Mouse (Mus musculus) urinary bladder, adult 18-20 months (tissue): Measurements from ENCODE around the gene Usp30.
A peak's percentile ranks its signal among the peaks of the same experiment; 100 is the strongest.

Experiments
- DNase-seq, 2 experiments: peaks; one replicate each; pipeline ENCODE4 v3.0.0; 2022; ENCODE audit warnings: low spot score in 2 of 2, mixed read lengths in 2 of 2

Usp30 gene

DNA sequence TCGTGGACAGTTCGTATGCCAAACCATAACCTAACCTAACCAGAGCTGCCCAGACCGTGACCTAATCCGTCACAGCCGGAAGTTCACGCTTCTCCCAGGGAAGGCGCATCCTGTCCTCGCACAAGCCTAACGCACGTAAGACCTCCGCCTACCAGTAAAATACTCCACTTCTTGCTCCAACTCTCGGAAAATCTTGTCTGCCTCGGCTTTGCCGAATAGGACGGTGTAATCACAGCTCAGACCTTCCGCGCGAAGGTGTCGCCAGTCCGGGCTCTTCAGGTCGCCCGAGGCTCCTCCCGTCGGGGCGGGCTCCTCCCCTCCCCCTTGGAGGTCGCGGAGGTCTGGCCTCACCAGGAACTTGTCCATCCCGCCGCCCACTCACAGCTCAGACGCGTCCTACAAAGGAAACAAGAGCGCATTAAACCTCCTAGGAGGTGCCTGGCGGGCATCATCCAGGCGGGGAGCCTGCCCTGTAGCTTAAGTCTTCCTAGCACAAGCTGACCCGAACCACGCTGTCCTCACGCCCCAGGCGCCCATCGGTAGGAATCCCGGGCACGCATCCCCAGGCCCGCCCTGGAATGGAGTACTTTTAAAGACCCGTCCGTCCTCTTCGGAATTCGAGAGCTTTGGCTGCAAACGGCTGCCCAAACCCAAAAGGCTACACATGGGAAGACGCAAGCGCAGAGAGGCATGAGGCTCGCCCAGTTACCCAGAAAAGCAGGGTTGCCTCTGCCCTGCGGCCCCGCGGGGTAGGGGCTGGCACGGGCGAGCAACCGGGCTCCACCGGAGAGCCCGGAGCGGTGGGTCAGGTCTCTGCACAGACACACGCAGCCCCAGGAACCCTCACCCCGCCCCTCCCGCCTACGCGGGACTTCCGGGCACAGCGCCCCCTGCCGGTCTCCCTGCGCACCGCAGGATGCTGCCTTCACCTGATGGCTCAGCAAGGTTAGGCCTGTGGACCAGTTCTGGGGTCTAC, 62.4 kb downstream of the Usp30 start, which contains the start of gene Alkbh2:
Alkbh2 (minus strand) TSS at position 845 of the 976 bp plus-strand sequence.
- peak; percentile 70 to 78 for DNase-seq

GRCm38 (mm10) chr5:114129550-114130210, 64.4 kb downstream of the Usp30 start:
- DNase-seq: no peak

DNA sequence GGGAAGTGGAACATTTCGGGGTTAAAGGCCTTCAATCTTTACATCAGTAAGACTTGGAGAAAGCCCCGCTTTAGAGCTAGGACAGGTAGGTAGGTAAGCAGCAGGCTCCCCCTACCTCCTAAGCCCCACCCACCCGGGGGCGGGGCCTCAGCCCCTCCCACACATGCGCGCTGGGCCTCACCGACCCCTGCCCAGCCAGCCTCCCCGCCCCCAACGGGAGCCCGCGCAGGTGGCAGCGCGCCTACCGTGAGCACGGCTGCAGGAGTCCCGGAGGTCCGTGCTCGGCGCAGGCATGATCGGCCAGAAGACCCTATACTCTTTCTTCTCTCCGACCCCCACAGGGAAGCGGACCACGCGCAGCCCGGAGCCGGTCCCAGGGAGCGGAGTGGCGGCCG, 64.9 kb downstream of the Usp30 start, which contains the start of gene Ung:
Ung (plus strand) TSS at position 176 of the 395 bp plus-strand sequence.
- no peak for DNase-seq

- peak; percentile 84 to 91 for DNase-seq
These were observed 65.6 kb downstream of the Usp30 start for GRCm38 (mm10) chr5:114130698-114131520.

DNA sequence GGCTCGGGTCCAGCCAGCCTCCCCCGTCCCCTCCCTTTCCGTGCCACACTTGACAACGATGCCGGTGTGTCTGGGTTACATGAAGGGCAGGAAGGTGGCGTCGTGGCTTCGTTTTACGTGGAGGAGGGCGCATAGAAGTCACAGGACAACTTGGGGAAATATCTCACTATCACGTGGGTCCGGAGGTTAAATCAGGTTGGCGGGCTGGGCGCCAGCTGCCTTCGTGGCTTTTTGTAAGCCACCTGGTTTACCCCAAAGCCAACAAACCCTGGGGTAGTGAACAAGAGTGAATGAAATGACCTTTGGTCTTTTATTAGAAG, 66.2 kb downstream of the Usp30 start:
- peak in 1 of 2 experiments; percentile 11 for DNase-seq

DNA sequence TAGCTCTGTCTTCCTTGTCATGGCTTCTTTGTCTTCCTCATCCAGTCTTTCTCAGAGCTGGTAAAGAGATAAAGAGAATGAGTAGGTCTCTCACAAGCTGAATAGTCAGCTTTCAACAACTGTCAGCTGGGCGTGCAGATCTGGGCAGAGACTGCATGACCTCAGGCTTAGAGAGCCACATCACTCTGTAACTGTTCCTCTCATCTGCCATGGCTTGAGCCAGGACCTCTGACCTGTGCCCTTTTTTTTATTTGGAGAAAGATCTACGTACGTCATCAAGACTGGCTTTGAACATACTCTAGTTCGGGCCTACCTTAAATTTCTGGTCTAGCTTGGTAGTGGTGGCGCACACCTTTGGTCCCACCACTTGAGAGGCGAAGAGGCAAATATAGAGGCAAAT, 67.6 kb downstream of the Usp30 start:
- DNase-seq: no peak

DNA sequence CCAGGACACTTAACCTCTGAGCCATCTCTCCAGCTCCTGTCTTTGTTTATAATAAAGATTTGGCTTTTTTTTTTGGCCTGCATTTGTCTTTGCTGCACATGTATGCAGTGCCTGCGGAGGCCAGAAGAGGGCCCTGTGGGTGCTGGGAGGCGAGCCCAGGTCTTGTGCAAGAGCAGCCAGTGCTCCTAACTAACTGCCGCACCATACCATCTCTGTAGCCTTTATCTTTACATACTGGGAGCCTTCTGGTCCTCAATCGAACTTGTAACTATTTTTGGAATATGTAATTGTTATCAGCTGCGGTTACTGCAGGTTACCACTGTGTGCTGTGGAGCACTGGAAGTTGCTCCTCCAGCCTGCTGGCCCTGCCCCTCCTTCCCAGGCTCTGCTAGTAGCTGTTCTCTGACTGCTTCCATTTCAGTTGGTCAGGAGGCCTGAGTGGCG, 68.9 kb downstream of the Usp30 start:
- peak; percentile 18 to 26 for DNase-seq

DNA sequence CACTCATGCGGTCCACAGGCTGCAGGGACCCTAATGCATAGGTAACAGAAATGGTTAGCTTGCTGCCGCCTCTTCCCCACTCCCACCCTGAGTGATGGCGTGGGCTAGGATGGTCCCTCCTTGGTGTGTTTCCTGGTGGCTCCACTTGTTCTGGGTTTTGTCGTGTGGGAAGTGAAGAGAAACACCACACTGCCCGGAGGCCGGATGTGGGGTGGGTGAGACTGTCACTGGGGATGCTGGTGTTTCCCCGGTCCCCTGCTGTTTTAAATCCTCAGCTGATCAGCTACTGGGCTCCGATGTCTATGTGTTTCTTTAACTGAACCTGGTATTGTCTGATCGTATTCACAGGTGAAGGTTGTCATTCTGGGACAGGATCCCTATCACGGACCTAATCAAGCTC, 70.3 kb downstream of the Usp30 start:
- DNase-seq: no peak

DNA sequence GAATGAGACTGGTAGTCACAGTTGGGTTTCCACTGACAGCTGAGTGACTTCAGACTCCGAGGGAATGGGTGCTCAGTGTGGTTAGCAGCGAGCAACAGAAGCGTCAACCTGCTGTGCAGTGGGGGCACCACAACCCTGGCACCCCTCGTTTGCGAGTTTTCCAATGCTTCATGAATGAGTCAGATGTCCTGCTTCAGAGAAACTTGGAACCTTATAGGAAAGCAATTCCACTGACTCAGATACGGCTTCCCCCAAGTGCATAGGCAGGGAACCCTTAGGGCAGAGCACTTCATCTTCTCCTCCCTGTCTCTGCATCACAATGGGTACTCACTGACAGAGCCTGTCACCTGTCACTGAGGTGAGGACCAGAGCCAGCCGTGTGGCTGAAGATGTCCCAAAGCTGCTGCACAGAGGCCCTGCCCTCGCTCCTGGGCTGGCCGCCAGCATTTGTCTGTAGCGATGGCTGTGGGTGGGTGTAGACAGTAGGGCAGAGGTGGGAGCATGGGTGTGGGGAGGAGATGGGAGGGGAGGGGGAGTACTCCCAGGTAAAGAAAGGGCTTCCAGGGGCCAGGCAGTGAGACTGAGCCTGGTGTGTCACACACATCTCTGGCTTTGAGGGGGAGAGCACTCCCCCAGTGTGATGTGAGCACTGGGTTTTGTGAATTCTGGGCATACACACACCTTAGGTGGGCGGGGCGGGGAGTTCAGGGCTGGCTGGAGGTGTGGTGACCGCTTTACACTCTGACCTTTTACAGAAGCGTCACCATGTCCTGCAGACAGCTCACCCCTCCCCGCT, 72.4 kb downstream of the Usp30 start:
- no peak for DNase-seq

DNA sequence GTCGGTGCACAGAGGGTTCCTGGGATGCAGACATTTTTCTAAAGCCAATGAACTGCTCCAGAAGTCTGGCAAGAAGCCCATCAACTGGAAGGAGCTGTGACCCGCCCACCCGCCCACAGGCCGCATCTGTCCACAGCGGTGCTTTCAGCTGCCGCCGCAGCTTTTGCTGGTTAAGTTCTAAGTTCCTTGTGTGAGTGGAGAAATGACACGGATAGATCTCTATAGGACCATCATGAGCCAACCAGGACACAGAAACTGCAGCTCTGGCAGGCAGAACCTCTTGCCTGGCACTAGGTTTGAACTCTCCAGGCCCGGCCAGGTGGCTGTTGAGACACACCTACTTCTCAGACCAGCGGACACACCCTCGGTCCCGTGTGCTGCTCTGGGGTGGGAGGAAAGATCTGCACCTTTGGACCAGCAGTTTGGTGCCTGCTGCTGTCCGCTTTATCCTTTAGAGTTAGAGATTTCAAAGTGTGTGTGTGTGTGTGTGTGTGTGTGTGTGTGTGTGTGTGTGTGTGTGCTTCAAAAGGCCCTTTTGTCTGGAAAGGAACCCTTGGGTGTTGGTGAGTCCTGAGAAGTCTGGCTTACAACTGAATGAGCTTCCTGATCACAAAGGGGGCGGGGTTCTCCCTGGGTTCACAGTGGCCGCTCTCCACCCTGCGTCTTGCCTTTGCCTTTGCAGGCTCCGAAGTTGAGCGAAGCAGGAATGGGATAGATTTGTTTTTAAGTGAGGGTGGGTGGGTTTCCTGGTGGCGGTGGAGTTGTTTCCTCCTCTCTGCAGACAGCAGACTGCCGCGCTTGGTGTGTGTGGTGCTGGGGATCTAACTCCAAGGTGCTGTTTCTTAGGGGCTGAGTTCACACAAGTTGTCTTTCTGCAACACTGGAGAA, 73.3 kb downstream of the Usp30 start:
- no peak for DNase-seq

DNA sequence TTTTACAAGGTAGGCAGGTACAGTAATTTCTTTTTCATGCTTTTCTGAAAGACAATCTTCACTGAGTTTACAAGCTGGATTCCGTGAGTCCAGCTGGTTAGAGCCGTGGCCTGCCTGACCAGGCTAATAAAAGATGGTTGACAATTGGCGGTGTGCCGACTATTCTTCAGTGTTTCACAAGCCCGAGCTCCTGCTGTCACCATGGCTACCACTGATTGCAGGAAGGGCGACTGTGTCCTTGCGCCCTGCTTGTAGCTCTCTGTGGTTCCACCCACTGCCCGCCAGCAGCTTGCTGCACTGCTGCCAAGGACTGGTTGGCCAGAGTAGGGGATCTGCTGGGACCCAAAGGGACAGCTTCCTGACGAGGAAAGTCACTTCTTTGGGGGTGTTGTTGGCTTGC, 73.9 kb downstream of the Usp30 start:
- DNase-seq: peak in 1 of 2 experiments; percentile 42

DNA sequence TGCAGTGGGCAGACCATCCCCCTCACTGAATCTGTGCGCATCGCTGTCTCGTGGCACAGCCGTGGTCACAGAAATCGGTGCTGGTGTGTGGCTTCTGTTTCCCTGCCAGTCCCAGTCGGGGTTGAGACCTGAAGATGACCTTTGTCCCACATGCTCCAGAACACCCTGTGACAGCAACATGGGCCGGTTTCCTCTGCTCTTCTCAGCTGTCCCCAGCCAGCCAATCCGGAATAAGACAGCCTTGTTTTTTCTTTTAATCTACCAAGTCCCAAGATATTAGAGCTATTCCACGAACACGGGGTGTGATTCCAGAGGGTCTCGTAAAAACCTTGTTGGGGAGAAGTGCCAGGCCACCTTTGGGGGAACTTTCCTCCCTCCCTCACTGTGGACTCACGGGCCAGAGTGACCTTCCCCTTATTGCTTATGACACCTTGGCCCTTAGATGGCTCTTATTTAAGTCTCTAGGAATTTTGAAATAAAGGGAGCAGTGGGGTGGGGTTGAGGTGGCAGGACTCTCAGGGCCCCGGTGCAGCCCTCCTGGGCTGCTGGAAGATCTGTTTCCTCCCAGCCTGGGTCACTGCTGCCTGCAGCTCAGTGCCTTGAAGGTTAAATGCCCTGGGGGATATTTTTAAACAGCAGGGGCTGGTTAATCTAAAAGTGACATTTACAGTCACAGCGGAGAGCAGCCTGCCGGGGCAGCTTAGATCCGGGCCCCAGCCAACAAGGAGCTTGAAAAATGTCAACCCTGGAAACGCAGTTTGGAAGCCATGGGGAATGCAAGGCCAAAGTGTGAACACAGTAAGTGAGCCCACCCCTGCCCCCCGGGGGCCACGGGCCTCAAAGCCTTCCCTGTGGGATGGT, 81.0 kb downstream of the Usp30 start, which contains the start of gene Acacb:
Acacb (plus strand) TSS at position 508 of the 861 bp plus-strand sequence.
- DNase-seq: no peak

- no peak for DNase-seq
These were observed 82.0 kb downstream of the Usp30 start for GRCm38 (mm10) chr5:114147043-114147972.

- no peak for DNase-seq
These were observed 87.3 kb downstream of the Usp30 start for GRCm38 (mm10) chr5:114152359-114153092.

- no peak for DNase-seq
These were observed 88.2 kb downstream of the Usp30 start for GRCm38 (mm10) chr5:114153490-114153889.

GRCm38 (mm10) chr5:114154765-114155164, 89.5 kb downstream of the Usp30 start:
- no peak for DNase-seq
